ENCODE assay signal across 12 mouse cellular contexts in the genomic region with DNA sequence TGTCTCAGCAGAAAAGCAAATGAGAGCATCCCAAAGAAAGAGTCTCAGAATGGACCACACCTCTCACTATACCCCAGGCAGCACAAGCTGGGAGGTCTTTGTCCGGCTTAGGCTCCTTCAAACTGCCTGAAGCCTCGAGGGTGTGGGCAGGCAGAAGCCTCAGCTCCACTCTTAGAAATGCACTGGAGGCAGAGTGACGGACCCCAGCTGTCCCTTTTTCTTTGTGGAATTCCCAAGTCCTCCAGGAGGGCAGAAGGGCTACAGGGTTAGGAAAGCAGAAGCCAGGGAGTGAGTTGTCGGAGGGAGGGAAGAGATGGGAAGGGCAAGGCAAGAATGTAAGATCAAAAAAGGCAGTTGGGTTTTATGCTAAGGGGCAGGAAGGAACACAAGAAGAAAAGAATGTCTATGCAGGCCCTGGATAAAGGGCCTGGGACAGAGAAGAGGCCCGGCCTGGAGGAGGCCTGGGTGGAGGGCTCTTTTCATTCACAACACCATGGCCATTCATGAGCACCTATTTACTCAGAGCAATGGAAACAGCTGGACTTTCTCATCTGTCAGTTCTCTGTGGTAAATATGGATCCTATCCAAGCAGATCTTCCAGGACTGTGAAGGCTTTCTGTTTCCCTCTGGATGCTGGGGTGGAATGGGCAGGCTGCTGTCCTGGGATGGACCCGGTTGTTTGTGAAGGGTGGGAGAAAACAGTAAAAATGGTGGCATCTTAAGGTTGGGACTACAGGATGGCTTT. TPM values are rescaled to one million over a fixed set of nuclear protein-coding genes. Genes with fewer than 3 reads are reported as not detected.
DNase-seq lines count a peak whose midpoint lies in the region; ATAC-seq and TF ChIP-seq lines count a peak whose summit lies in the region.
"Had no signal": no experiment of that assay in that cellular context is flagged by ENCODE, and none has a peak within 500 bp of the region (broad histone marks: within the 10 kb centered on the region; RNA-seq: fewer than 3 reads in every experiment).

No protein-coding gene starts in this region.

- no peak for TF ChIP-seq CTCF in midbrain, postnatal 0 days (IDR thresholded peaks at IDR 0.05)

- H3ac ChIP-seq in myocyte (ENCODE audit: control insufficient read depth, insufficient read length) = no peak overlapping the region

- intact Hi-C loops in heart, postnatal 10 days (cut with DNase I) = no loop called here

- H3K27ac ChIP-seq in midbrain, postnatal 0 days (ENCODE audit: low read depth, low read length) = no peak overlapping the region
- H3K27ac ChIP-seq: left cerebral cortex, adult 2 months; liver, embryonic 12.5 days had no signal

- TF ChIP-seq POLR2A in myocyte (IDR thresholded peaks at IDR 0.05; ENCODE audit: insufficient read length, low read depth) = no peak

- WGBS in midbrain, postnatal 0 days = 47% methylated on average over 6 of the region's 6 CpGs

- H3K9ac ChIP-seq in midbrain, postnatal 0 days (replicated peaks; ENCODE audit: low read length, poor library complexity, severe bottlenecking) = no peak overlapping the region
- H3K9ac ChIP-seq: liver, embryonic 12.5 days had no signal

- no peaks in the 10 kb centered on the region for H3K27me3 ChIP-seq in myocyte (ENCODE audit: control insufficient read depth, insufficient read depth, insufficient read length)
- H3K27me3 ChIP-seq in midbrain, postnatal 0 days (ENCODE audit: insufficient read depth, low read length) = no peaks in the 10 kb centered on the region
- H3K27me3 ChIP-seq: liver, embryonic 12.5 days had no signal

- no peak for ATAC-seq in midbrain, postnatal 0 days (ENCODE audit: low FRiP score)
- ATAC-seq: liver, embryonic 12.5 days; midbrain, embryonic 16.5 days had no signal

- H3K4me2 ChIP-seq in myocyte (ENCODE audit: low read depth) = peak overlapping the region; percentile 6
- no peak overlapping the region for H3K4me2 ChIP-seq in midbrain, postnatal 0 days (ENCODE audit: low read depth, low read length, poor library complexity, severe bottlenecking)
- H3K4me2 ChIP-seq: liver, embryonic 12.5 days had no signal

- no peak overlapping the region for H3K4me3 ChIP-seq in myocyte
- H3K4me3 ChIP-seq in midbrain, postnatal 0 days (ENCODE audit: low read depth, low read length) = no peak overlapping the region
- H3K4me3 ChIP-seq: left cerebral cortex, adult 2 months; liver, embryonic 12.5 days had no signal

- H3K79me2 ChIP-seq in myocyte (ENCODE audit: control insufficient read depth, insufficient read depth) = no peaks in the 10 kb centered on the region

- no peaks in the 10 kb centered on the region for H3K9me3 ChIP-seq in midbrain, postnatal 0 days (ENCODE audit: low read length)
- H3K9me3 ChIP-seq: liver, embryonic 12.5 days had no signal

- no peaks in the 10 kb centered on the region for H3K4me1 ChIP-seq in midbrain, postnatal 0 days (ENCODE audit: insufficient read depth, low read length)
- H3K4me1 ChIP-seq: liver, embryonic 12.5 days had no signal

- peak; percentile 3 to 10 for DNase-seq in heart, postnatal 10 days
- DNase-seq in heart, adult 8-10 months (ENCODE audit: low spot score) = no peak
- peak; percentile 79 for DNase-seq in ZHBTc4 (ENCODE audit: low read depth, low spot score)
- peak; percentile 77 for DNase-seq in kidney, postnatal 10 days
- DNase-seq in left cerebral cortex, adult 9 months (ENCODE audit: low spot score in 2 of 2) = no peak
- DNase-seq in neural tube, embryonic 10.5 days (ENCODE audit: extremely low spot score, low spot score) = no peak
- DNase-seq in midbrain, postnatal 0 days (ENCODE audit: low spot score) = no peak
- DNase-seq: cerebellum, postnatal 14 days had no signal

- H3K36me3 ChIP-seq in myocyte (ENCODE audit: control insufficient read depth, insufficient read depth) = no peaks in the 10 kb centered on the region
- H3K36me3 ChIP-seq in midbrain, postnatal 0 days (ENCODE audit: insufficient read depth, low read length) = no peaks in the 10 kb centered on the region
- H3K36me3 ChIP-seq: liver, embryonic 12.5 days had no signal

TF ChIP-seq in myocyte, 11 proteins besides CTCF, POLR2A, EP300 and RAD21:
- TF ChIP-seq MYOG (IDR thresholded peaks at IDR 0.05; ENCODE audit: control insufficient read depth in 1 of 3, insufficient read depth in 1 of 3, insufficient read length in 2 of 3, low read depth in 2 of 3) (no peak), CEBPB (IDR thresholded peaks at IDR 0.05; ENCODE audit: insufficient read depth, poor library complexity, severe bottlenecking) (no peak), REST (IDR thresholded peaks at IDR 0.05; ENCODE audit: insufficient read depth, insufficient read length) (no peak), MYOD1 (IDR thresholded peaks at IDR 0.05; ENCODE audit: control insufficient read depth in 1 of 3, insufficient read length in 2 of 3, low read depth in 2 of 3) (no peak), USF1 (IDR thresholded peaks at IDR 0.05; ENCODE audit: low read depth) (no peak), MAX (IDR thresholded peaks at IDR 0.05; ENCODE audit: low read depth) (no peak), SRF (IDR thresholded peaks at IDR 0.05; ENCODE audit: control insufficient read depth, insufficient read length, low read depth) (no peak), POLR2AphosphoS2 (IDR thresholded peaks at IDR 0.05; ENCODE audit: insufficient read length, low read depth) (no peak)

RNA-seq across cellular contexts. Expression of gene Tmprss5, which starts 29.6 kb away (rescaled TPM):
- under 1 TPM in 1 of 2 experiments, not detected in 1; 0.14 TPM for total RNA-seq in heart, postnatal 10 days (2021)
- total RNA-seq in heart, adult 8-10 months (2022) = under 1 TPM in 1 of 4 experiments, not detected in 3; 0.19 TPM
- polyA plus RNA-seq in myocyte (2012; fragmentation: generic; extraction: Trizol) = not detected
- total RNA-seq in midbrain, postnatal 0 days (2014; rRNA removed) = 0.22 and 0.80 TPM in 2 replicates
- 0.25 and 0.46 TPM in 2 replicates for polyA plus RNA-seq in midbrain, postnatal 0 days (2015; fragmentation: Nextera tagmentation; extraction: Ambion mirVana)
- polyA plus RNA-seq: liver, embryonic 12.5 days had no signal

RNA-seq across cellular contexts. Expression of gene Zw10, which starts 55.2 kb away (rescaled TPM):
- total RNA-seq in heart, postnatal 10 days (2021) = 10 to 100 TPM; 12.1 to 12.4 TPM
- 10 to 100 TPM; 11.6 to 13.5 (median 12.5) TPM for total RNA-seq in heart, adult 8-10 months (2022)
- polyA plus RNA-seq in myocyte (2012; fragmentation: generic; extraction: Trizol) = 10.2 TPM
- total RNA-seq in midbrain, postnatal 0 days (2014; rRNA removed) = 11.7 and 14.2 TPM in 2 replicates
- polyA plus RNA-seq in midbrain, postnatal 0 days (2015; fragmentation: Nextera tagmentation; extraction: Ambion mirVana) = 16.7 and 17.6 TPM in 2 replicates

Comparison
In these comparisons a context has a peak if more than half of its experiments do, and no peak if none do; other contexts are left out.
1. DNase-seq: peak in heart, postnatal 10 days (2 of 2), ZHBTc4 (single experiment) and kidney, postnatal 10 days (single experiment); none in heart, adult 8-10 months (single experiment), left cerebral cortex, adult 9 months (0 of 2), neural tube, embryonic 10.5 days (single experiment) and midbrain, postnatal 0 days (single experiment).